Comparison of ENCODE assay signal across 24 mouse cellular contexts in the genomic region with DNA sequence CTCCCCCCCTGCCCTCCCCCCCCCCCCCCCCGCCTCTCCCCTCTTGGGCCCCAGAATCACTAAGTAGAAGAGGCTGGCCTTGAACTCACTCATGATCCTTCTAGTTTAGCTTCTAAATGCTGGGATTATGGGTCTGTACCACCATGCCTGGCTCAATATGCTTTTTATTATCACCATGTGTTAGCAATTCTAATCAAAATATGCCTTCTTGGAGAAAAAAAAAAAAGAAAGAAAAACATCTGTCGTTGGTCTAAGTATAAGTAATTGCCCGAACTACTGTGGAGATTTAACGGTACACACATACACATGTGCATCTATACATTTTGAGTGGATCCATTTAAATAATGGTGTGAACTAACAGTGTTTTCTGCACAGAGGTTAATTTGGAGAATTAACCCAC.
"Had no signal": no experiment of that assay in that cellular context is flagged by ENCODE, and none has a peak within 500 bp of the region (broad histone marks: within the 10 kb centered on the region; RNA-seq: fewer than 3 reads in every experiment).

No protein-coding gene starts in this region.

- H3K27ac ChIP-seq: gastrocnemius, adult 2 months; heart, embryonic 10.5 days; hindbrain, embryonic 13.5 days; hindbrain, embryonic 15.5 days; hindbrain, postnatal 0 days; intestine, embryonic 15.5 days; layer of hippocampus, adult 2 months; left cerebral cortex, adult 2 months; limb, embryonic 15.5 days; liver, embryonic 13.5 days; liver, embryonic 15.5 days had no signal

- H3K4me2 ChIP-seq: heart, embryonic 12.5 days; hindbrain, embryonic 13.5 days; hindbrain, embryonic 15.5 days; intestine, embryonic 15.5 days; limb, embryonic 15.5 days; liver, embryonic 13.5 days; liver, embryonic 15.5 days had no signal

- H3K27me3 ChIP-seq: heart, embryonic 12.5 days; hindbrain, embryonic 13.5 days; hindbrain, embryonic 15.5 days; intestine, embryonic 15.5 days; liver, embryonic 13.5 days; liver, embryonic 15.5 days had no signal

- H3K9ac ChIP-seq: heart, embryonic 12.5 days; hindbrain, embryonic 13.5 days; hindbrain, embryonic 15.5 days; intestine, embryonic 15.5 days; limb, embryonic 15.5 days; liver, embryonic 13.5 days; liver, embryonic 15.5 days; liver, postnatal 0 days had no signal

- ATAC-seq: hindbrain, postnatal 0 days; inflammation-experienced regulatory T-cells, adult 6 months; intestine, embryonic 15.5 days; intestine, postnatal 0 days; liver, postnatal 0 days had no signal

- H3K4me3 ChIP-seq: gastrocnemius, adult 2 months; heart, embryonic 10.5 days; heart, embryonic 12.5 days; hindbrain, embryonic 13.5 days; hindbrain, embryonic 15.5 days; intestine, embryonic 15.5 days; layer of hippocampus, adult 2 months; left cerebral cortex, adult 2 months; limb, embryonic 15.5 days; liver, embryonic 13.5 days; liver, embryonic 15.5 days had no signal

- DNase-seq: gastrocnemius, adult 2 months; gastrocnemius, postnatal 10 days; gastrocnemius, postnatal 25 days; heart, adult 18-20 months; heart, postnatal 10 days; kidney, adult 18-20 months; kidney, adult 8-10 months; kidney, postnatal 10 days; kidney, postnatal 25 days; kidney, postnatal 4 days; liver, embryonic 13.5 days; liver, postnatal 0 days had no signal

- H3K36me3 ChIP-seq: heart, embryonic 10.5 days; heart, embryonic 12.5 days; hindbrain, embryonic 13.5 days; hindbrain, embryonic 15.5 days; intestine, embryonic 15.5 days; limb, embryonic 15.5 days; liver, embryonic 13.5 days; liver, embryonic 15.5 days had no signal

- H3K4me1 ChIP-seq: heart, embryonic 10.5 days; heart, embryonic 12.5 days; hindbrain, embryonic 13.5 days; hindbrain, embryonic 15.5 days; intestine, embryonic 15.5 days; liver, embryonic 13.5 days; liver, embryonic 15.5 days had no signal

- H3K9me3 ChIP-seq: heart, embryonic 10.5 days; heart, embryonic 12.5 days; hindbrain, embryonic 13.5 days; hindbrain, embryonic 15.5 days; intestine, embryonic 15.5 days; limb, embryonic 15.5 days; liver, embryonic 13.5 days; liver, embryonic 15.5 days had no signal
